Mouse (Mus musculus) B cell, adult 2 months (primary cell): Measurements from ENCODE around the gene Snd1.

Experiments used
- DNase-seq, 2 experiments: peaks; one replicate each; pipeline ENCODE4 v3.0.0; 2022

Gene Snd1

DNA sequence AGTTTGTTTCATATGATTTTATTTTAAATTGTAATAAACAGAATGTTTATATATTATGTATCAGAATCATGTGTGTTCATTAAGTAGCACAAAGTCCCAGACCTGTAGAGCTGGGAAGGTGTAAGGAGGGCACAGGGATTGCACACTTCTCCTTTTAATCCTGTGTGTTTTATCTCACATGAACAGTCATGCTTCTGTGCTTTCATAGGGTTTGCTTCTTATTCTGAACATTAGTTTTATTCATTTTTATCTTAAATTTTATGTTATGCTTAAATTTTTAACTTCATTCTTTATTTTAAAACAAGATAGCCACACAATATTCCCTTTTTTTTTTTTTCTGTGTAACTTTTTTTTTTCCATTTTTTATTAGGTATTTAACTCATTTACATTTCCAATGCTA, 170.3 kb downstream of the Snd1 start:
- DNase-seq, result no peak

DNA sequence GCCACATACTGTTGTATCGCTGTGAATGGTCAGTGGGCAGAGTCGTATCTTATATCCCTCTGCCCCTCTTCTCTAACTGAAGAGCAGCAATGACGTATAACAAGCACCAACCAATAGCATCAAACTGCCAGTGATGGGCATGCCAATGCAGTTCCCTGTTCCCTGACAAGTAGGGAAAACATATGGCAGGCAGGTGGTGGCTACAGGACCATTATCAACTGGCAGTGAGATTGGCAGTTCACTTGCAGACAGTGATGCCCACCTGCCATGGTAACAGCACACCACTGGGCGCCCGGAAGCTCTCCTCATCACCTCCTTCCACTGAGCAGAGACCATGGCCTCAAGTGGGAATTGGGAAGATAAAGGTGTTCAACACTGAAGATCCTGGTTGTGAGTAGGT, 181.6 kb downstream of the Snd1 start:
- DNase-seq, result no peak

DNA sequence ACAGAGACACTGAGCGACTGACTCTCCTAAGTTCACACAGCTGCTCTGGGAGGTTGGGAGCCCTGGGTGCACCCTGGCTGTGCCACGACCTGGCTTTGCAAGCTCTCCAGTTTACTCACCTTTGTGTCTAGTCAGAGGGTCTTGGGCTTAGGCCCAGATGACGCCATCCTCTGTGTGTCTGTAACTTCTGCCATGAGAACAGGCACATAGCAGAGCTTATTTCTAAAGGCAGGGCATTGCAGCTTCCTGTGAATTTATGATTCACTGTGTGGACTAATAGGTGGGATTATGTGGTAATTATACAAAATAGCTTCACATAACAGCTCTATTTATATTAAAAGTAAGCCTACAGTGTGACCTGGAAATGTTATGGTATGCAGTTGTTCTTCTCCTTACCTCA, 188.1 kb downstream of the Snd1 start:
- DNase-seq, result no peak

DNA sequence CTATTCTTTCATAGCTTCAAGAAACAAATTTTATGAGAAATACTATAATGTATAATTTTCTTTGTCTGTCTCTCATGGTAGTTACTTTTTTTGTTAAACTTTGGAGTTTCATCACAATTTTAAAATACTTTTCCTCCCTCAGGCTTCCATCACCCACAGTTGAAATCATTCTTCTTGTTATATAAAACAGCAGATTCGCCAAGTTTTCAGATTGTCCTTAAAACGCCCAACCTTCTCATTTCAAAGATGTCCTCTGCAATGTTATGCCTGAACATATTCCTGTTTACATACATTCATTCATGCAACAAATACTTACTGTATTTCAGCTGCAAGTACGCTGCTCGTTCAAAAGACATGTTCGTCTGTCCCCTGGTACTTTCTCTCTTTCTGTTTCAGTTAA, 188.7 kb downstream of the Snd1 start:
- no peak for DNase-seq

DNA sequence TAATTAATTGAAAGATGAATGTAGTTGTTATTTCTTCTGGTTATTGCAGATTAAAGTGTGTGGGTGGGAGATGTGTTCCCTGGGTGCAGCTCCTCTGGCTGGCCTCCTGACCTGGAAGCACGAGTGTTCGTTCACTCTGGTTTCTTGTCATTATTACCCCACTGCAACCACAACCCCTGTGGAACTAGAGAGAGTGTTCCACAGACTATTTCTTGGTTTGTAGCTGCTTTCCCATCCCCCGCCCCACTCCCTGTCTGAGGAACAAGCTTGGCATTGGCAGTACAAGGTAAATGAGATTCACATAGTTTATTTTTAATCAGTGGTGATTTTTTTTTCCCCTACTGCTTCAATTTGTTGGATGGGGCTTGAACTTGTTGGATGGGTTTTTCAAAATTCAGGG, 189.8 kb downstream of the Snd1 start:
- no peak for DNase-seq

DNA sequence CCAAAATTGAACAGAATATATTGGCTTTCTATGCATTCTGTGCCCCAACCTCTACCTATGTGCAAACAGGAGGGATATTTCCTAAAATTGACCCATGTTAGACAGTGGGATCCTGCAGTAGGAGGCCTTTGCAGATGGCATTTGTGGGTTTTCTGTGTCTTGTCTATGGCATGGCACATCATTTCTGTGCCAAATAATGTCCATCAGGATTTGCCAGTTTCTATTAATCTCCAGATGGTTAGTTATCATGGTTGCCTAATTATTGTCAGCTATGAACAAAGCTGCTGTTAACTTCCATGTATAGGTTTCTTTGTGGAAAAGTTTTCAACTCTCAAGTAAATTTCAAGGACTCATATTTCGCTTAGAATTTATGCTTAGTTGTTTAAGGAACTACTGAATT, 192.6 kb downstream of the Snd1 start:
- no peak for DNase-seq

DNA sequence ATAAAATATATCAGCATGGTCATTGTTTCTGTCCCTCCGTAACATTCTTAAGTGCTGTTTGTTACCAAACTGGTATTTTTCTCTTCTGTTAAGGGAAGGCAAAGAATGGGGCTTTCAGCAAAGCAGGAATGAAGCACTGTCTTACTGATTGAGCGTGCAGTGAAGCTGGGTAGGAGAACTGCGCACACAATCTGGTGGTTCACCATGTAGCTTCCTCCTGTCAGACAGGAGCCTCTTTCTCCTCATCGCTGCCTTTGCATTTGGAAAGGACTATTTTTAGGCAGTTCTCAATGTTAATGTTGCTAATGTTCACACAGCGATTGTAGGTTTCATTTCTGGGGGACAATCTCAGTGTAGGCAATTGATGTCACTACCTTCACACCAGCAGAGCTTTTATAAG, 194.3 kb downstream of the Snd1 start:
- no peak for DNase-seq

DNA sequence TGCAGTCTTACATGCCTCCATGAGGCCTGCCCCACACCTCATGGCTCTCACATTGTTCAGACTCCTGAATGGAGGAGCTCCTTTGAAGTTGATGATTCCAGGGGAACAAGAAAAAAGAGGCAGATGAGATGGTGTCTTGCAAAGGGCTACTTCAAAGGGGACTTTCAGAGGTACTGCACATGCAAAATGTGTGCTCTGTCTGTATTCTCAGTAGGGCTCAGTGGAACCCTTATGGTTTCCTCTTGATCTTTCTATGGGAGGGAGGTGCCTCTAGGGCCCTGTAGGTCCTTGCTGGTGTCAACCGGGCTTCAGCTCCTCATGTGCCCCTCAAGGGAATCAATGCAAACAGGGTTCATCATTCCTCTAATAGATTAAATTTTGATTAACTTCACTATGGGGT, 197.4 kb downstream of the Snd1 start:
- no peak for DNase-seq

DNA sequence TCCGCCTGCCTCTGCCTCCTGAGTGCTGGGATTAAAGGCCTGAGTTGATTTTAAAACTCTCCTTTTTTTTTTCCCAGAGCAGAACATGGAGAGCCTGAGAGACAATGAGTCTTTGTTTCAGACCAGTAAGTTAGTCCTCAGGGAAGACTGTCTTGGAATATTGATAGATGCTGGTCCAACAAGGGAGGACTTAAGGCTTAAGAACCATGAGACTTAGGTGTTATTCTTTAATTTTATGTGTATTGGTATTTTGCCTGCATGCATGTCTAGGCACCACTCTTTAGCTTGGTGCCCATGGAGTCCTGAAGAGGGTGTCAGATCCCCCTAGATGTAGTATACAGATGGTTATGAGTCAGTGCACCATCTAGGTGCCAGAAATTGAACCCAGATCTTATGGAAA, 199.7 kb downstream of the Snd1 start:
- no peak for DNase-seq

DNA sequence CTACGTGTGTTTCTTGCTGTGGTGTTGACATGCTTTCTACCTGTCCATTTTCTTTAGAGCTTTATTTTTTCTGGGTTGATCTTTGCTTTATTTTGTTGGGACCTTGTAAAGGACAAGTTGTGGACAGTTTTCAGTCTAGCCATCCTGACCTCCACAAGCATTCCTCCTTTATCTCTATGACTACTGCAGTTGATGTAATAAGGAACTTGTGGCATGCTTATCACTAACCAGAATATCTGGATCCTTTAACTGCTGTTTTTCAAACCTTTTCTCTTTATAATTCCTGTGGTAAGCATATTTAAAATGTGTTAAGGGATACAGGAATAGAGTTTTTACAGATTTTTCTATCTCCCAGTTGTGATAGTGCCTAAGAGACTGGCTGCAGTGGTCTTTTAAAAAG, 204.0 kb downstream of the Snd1 start:
- no peak for DNase-seq

DNA sequence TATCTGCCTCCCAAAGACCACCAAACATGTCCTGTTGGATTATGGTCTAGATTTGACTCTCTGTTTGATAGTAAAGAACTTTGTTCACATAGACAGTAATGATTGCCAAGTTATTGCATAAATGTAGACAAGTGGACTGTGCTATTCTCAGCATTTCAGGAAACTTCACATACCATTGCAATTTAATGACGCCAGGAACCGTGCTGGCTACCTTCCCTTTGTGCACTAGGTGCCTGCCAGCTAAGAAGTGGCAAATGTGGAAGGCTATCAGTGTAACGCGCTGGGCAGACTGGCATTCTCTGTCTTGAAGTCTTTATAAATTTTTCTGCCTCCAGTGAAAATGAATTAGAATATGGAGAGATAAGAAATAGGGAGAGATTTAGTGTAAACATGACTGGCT, 205.6 kb downstream of the Snd1 start:
- no peak for DNase-seq

DNA sequence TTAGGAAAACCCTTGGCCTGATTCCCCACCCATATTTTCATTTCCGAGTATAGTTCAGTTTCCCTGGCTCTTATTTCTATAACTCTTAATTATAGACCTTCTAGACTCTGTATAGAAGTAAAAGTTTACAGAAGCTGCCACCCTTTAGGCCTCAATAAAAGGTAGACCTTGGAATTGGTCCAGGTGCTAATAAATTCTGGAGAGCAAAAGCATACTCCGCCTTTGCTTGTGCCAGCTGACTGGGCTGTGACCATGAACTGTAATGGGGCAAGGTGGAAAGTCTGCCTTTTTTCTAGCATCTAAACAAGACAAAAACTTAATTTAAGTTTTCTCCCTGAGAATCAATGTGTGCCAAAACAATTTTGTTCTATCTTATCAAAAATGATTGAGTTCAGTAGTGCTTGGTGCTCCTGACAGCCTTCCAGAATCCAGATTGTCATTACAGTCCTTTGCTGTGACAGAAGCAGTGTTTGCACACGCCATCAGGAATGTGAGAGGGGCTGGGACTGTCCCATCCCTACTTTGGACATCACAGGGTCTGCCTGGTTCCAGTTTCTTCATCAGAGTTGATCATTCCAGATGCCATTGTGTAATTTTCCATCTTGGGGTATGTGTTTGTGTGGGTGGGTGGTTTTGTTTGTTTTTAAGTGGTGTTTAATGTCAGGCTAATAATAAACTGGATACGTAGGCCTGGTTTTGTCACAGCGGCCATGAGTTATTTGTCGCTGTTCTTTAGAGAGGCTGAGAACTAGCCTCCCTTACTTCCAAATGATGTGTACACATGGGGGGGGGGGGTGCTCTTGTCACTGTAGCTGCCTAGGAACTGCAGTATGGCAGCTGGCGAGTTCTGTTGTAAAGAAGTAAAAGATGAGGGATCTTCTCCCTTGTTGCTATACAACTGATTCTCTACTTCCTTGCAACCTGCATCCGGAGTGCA, 206.8 kb downstream of the Snd1 start:
- no peak for DNase-seq

DNA sequence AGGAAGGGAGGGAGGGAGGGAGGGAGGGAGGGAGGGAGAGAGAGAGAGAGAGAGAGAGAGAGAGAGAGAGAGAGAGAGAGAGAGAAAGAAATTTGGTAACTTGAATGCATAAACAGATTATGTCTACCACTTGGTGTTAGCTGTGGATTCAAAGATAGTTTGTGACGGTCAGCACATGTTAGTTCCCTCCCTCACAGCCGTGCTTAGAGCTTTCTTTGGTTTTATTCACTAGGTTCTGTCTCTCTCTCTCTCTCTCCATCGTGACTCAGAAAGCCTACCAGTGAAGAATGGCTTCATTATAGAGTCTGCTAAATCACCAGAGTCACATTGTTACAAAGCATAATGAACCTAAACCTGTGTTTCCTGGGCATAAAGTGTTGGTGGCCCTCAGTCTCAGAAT, 210.1 kb downstream of the Snd1 start:
- no peak for DNase-seq

DNA sequence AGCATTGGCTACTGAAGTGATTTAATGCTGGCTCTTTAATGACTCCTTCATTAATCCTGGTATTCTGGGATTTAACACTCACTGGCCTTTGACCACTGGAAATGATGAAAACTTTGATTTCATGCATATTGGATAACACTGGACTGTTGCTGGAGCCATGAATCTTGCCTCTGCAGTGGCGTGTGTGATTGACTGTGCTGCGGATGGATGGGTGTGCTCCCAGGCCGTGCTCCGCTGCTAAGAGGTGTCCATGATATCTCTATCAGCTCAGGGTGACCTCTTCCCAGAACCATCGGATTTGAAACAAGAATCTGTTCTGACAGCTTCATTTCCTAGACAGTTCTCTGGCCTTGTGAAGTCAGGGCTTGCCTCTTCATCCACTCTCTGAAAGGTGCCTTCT, 210.8 kb downstream of the Snd1 start:
- DNase-seq, result no peak

DNA sequence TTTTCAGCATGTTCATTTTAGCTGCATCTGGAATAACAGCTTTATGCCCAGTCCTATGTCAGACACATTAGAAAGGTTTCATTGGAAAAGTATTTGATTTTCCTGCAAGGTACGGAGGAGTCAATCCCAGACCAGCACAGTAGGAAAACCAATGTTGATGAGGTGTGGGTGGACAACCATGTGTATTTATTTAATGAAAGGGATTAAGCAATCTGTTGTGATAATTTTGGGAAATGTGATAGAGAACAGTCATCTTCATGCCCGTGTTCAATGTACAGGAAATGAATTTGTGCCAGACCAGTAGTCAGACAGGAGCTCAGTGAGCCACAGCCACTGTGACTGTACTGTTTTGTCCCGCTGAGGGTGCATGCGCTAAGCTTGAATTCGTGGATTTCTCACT, 212.8 kb downstream of the Snd1 start:
- DNase-seq, result no peak

DNA sequence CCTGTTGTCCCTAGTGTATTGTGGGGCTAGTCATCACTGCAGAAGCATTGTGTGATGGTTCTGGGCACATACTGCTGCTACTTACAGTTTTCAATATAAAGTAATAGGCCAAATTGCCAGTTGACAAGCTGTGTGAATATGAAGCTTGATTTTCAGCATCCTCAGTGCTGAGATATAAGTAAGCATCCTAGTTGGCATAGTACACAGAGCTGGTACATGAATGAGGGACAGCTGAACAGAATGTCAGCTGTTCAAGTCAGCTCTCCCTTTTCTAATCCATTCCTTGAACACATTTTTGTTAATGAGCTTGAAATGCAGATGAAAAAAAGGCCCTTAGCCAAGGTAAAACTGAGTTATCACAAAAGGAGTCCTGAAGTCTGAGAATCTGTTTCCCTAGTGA, 217.7 kb downstream of the Snd1 start:
- DNase-seq, result no peak

DNA sequence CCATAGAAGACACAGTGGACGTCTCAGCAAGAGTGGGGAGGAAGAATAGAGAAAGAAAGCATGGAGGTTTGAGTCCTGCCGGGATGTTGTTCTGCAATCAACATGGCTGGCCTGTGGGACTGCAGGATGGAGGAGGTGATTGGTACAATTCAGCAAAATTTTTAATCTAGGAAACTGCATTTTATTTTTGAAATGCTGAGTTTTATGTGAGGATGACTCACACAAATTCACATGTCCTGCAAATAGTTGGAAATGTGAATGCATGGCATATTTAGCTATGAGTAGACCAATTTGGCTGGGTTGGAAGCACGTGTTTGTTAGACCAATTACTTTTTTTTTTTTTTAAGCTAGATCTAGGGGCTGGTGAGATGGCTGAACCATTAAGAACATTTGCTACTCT, 222.3 kb downstream of the Snd1 start:
- no peak for DNase-seq

DNA sequence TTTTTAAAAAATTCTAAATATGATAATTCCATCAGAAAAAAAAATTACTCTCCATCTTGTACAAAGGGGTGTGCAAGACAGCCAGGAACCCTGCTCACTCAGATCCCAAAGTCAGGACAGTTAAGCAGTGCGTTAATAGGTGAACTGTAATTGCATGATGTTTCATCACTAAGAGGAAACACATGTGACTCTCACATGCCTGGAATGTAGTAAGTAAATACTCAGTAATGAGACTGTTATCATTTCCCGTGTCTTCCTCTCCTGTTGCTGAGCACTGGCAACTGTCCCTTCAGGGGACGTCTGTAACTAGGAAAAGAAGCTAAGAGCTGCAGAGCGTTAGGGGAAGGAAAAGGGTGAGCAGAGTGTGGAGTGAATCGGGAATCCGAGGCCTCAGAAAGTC, 229.7 kb downstream of the Snd1 start:
- no peak for DNase-seq

DNA sequence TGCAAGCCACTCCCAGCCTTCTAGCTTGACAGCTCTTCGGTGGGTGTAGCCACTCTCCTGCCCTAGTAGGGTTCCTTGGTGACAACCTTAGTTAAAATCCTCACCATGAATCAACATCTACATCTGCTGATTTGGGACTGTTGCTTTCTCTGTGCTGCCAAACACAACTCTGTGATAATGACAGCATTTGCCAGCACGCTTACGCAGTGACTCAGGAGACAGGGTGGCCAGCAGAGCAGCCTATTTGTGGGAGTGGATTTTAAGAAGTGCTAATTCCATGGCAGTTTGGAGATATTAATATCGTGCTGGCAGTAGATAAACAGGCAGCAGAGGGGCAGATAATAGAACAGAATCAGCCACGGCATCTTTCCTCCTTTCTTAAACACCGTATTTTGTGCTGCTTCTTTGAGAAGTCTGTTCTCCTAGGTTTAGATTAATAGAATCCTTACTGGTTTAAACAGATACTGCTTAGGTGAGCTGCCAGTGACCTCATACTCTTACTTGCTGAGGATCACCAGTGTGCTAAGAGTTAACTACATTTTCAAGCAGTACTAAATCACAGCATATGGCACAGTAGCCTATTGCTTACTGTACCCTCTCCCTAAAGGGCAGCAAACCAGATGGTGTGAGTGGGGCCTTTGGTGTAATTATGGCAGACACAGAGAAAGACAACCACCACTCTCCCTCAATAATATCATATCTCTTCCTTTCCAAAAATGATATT, 230.6 kb downstream of the Snd1 start:
- no peak for DNase-seq

DNA sequence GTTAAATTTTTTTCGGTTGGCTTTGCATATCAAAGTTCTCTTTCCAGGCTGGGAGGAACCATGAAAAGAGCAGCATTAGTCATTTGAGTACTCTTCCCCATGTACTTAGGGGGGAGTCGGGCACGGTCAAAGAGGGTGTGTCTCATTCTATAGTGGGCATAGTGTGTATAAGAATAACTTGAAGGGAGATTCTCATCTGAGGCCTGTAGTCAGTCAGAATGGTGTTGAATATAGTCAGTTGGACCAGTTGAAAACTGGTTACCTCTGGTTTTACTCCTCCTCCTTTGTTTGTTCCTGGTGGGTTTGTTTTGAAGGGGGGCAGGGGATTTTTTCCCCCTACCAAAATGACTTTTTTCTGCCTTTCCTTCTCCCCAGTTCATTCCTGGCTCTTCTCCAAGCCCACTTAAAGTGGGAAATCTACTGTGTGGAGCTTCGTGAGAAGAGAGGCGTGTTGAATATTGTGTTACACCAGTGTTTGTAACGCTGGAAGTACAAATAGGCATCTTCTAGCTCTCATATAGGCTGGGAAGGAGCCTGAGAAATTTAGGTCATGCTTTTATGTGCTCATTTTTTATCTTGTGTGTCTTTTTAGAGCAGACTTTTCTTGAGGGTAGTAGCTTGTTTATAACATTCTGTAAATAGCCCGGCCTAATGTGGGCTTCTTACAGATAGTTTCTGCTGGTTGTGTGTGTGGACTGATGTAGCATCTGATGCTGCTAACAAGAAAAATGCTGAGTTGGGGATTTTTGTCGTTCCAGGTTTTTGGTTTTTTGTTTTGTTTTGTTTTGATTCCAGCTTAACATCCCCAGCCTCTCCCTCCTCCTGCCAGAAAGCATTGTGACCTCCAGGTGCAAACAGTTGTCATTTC, 231.4 kb downstream of the Snd1 start:
- DNase-seq, result no peak

DNA sequence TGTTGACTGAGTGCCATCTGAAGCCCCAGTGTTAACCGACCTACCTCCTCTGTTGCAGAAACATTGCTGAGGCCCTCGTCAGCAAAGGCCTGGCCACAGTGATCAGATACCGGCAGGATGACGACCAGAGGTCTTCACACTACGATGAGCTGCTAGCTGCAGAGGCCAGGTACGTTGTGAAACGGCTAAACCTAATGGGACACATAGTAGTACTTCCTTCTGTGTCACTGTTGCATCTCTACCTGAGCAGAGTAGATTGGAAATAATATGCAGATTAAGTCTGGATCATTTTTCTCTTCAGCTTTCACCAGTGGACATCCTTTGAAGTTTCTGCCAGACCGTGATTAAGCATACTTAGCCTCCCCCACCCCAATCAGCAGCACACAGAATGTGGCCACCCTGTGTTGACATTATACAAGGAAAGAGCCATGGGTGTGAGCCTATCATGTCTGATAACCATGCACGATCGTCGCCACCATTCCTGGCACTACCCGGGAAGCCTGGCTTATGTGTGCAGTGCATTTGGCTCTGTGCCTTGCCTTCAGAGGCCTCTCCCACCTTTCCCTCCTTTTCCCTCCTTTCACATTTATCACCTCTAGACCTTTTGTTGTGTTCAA, 232.1 kb downstream of the Snd1 start:
- no peak for DNase-seq

DNA sequence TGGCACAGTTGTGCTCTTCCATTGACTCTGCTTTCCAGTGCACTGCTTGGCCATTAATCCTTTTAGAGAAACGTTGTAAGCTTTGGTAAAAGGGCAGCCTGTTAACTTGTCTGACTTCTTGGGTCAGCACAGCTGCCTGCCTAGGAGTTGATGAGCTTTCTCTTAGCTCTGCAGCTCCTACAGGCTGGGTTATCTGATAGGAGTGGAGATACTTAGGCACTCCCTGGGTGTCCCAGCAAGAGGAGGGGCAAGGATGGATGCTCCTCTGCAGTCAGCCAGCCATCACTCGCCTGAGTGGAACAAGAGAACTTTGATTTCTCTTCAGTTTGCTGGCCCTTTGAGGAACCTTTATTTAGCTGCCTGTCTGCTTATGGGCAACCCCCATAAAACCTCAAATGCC, 235.1 kb downstream of the Snd1 start:
- DNase-seq, result no peak

DNA sequence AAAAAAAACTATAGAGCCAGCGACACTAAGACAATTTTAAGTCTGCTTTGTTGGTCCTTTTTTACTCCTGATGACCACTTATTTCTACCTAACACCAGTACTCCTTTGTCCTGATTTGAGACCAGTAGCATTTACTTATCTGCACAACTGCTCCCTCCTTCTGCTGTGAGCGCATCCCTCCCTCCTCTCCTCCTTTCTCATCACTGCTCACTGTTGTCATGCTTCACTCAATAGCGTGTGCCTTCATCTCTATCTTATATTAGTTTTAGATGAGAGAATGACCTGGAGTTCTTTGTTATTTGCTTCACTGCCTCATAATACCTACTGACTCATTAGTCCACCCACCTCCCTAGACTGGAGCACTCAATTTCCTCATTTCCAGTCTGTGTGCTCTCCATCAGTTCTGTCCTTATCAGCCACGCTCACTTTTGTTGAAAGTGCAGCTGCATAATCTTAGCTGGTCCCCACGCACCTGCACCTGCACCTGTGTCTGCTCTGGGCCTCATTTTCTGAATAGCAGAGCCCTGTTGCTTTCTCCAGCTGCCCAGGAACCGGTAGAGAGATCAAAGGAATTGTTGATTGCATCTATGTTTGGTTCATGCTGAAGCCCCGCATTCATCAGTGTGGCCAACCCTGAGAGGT, 242.4 kb downstream of the Snd1 start:
- no peak for DNase-seq
